Mouse (Mus musculus): Measurements from ENCODE around the gene Tmem190. TPM values are rescaled to one million over a fixed set of nuclear protein-coding genes. Genes with fewer than 3 reads are reported as not detected.

The Tmem190 gene
- polyA plus RNA-seq, 1 experiment from 2014 or later, result not detected

DNA sequence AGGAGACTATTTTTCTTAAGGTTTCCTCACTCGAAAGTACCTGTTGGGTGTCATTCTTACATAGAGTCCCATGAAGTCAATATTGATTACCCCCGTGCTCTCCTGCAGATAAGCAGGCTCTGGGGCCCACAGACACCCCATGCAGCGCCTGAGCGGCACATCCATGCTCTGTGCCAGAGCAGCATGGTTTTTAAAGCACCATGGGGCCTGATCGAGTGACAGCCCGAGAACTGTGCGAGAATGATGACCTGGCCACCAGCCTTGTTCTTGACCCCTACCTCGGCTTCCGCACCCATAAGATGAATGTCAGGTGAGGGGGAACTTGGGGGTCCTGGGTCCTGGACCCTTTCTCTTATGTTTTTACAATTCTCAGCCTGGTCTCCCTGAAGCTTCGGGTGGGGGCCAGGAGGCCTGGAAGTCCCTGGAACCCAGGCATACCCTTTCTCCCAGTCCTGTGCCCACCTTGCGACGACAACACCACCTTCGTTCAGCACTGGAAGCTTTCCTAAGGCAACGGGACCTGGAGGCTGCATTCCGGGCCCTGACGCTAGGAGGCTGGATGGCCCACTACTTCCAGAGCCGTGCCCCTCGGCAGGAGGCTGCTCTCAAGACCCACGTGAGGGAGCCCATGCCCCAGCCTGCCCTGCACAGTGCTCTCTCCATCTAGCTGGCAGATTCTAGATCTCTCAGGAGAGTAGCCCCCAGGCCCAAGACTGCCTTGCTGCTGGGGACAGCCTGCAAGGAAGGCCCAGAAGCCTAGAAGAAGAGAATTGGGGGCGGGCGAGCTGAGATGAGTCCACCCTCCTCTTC is 40.9 kb upstream of the Tmem190 start:
- H3K9ac ChIP-seq (ENCODE audit: low read depth, low read length), result no peak overlapping the region

GRCm38 (mm10) chr7:4742482-4742819 is 40.3 kb upstream of the Tmem190 start:
- H3K9me3 ChIP-seq (ENCODE audit: control insufficient read depth), result no peaks in the 10 kb centered on the region
- WGBS, result 84% methylated on average over 6 of the region's 6 CpGs
- no peak overlapping the region for H3K27ac ChIP-seq (ENCODE audit: low read depth, low read length)
- peaks cover 36% of the 10 kb centered on the region for H3K36me3 ChIP-seq (ENCODE audit: control insufficient read depth, insufficient read depth)
- no peak for ATAC-seq
- H3K9ac ChIP-seq (ENCODE audit: low read depth, low read length), result no peak overlapping the region
- H3K27me3 ChIP-seq (replicated peaks; ENCODE audit: control insufficient read depth, insufficient read depth, low read length), result no peaks in the 10 kb centered on the region
- TF ChIP-seq CTCF (IDR thresholded peaks at IDR 0.05; ENCODE audit: low read depth), result no peak
- H3K4me1 ChIP-seq (replicated peaks; ENCODE audit: control insufficient read depth, insufficient read depth, low read length), result 0 out of 2 replicates have a peak, but pooled peaks cover 7% of the 10 kb centered on the region
- H3K4me2 ChIP-seq (replicated peaks; ENCODE audit: low read depth), result no peak overlapping the region
- H3K4me3 ChIP-seq (ENCODE audit: low read depth, low read length), result no peak overlapping the region

More for the DNA sequence above, 40.9 kb upstream of the Tmem190 start:
- no peaks in the 10 kb centered on the region for H3K9me3 ChIP-seq (ENCODE audit: control insufficient read depth)
- H3K4me2 ChIP-seq (replicated peaks; ENCODE audit: low read depth), result peak overlapping the region; percentile 65
- peaks cover 32% of the 10 kb centered on the region for H3K36me3 ChIP-seq (ENCODE audit: control insufficient read depth, insufficient read depth)
- TF ChIP-seq CTCF (IDR thresholded peaks at IDR 0.05; ENCODE audit: low read depth), result no peak
- WGBS, result 75% methylated on average over 21 of the region's 21 CpGs
- peak overlapping the region; percentile 72; the same call in 1 of the 2 replicates for H3K27ac ChIP-seq (ENCODE audit: low read depth, low read length)
- ATAC-seq, result no peak
- H3K27me3 ChIP-seq (replicated peaks; ENCODE audit: control insufficient read depth, insufficient read depth, low read length), result no peaks in the 10 kb centered on the region
- no peak overlapping the region; the same call in 1 of the 2 replicates for H3K4me3 ChIP-seq (ENCODE audit: low read depth, low read length)
- H3K4me1 ChIP-seq (replicated peaks; ENCODE audit: control insufficient read depth, insufficient read depth, low read length), result 0 out of 2 replicates have a peak, but pooled peaks cover 7% of the 10 kb centered on the region

DNA sequence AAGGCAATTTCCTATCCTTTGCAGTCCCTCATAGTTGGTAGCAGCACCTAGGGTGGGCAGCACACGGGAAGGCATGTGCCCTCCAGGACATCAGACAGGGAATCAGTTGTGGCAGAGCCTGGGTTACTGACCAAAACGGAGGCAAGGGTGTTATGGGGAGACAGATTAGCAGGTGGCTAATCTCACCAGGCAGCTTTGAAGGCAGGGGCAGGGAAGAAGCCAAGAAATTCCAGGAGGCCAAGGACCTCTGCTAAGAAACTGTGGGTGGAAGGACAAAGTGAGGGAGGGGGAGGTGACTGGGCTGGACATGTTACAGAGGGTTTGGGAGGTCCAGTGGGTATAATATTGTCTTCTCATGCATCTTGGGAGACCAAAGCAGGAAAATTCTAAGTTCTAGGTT is 39.4 kb upstream of the Tmem190 start:
- H3K36me3 ChIP-seq (ENCODE audit: control insufficient read depth, insufficient read depth), result peaks cover 36% of the 10 kb centered on the region
- no peak overlapping the region for H3K4me2 ChIP-seq (replicated peaks; ENCODE audit: low read depth)
- no peak for ATAC-seq
- no peak overlapping the region for H3K9ac ChIP-seq (ENCODE audit: low read depth, low read length)
- no peak overlapping the region for H3K4me3 ChIP-seq (ENCODE audit: low read depth, low read length)
- 69% methylated on average over 2 of the region's 2 CpGs for WGBS
- no peaks in the 10 kb centered on the region for H3K27me3 ChIP-seq (replicated peaks; ENCODE audit: control insufficient read depth, insufficient read depth, low read length)
- no peak for TF ChIP-seq CTCF (IDR thresholded peaks at IDR 0.05; ENCODE audit: low read depth)
- H3K4me1 ChIP-seq (replicated peaks; ENCODE audit: control insufficient read depth, insufficient read depth, low read length), result 0 out of 2 replicates have a peak, but pooled peaks cover 7% of the 10 kb centered on the region
- no peak overlapping the region for H3K27ac ChIP-seq (ENCODE audit: low read depth, low read length)
- no peaks in the 10 kb centered on the region for H3K9me3 ChIP-seq (ENCODE audit: control insufficient read depth)

DNA sequence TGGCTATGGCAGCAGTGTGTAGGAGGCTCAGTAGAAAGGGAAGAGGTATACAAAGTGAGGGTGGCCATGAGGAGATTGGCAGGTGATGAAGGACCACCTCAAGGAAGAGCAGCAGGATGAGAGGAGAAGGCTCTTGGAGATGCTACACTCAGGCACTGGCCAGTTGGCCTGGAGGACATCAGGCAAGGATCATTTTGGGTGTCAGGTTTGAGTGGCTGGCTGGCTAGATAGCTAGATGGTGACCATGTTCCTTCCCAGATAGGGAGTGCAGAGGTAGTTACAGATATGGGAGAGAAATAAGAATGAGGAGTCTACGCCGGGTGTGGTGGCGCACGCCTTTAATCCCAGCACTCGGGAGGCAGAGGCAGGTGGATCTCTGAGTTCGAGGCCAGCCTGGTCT is 37.9 kb upstream of the Tmem190 start:
- Histone ChIP-seq H3K4me3 (ENCODE audit: low read depth, low read length) (no peak overlapping the region), H3K36me3 (ENCODE audit: control insufficient read depth, insufficient read depth) (peaks cover 36% of the 10 kb centered on the region), H3K4me2 (replicated peaks; ENCODE audit: low read depth) (no peak overlapping the region), H3K27me3 (replicated peaks; ENCODE audit: control insufficient read depth, insufficient read depth, low read length) (no peaks in the 10 kb centered on the region), H3K4me1 (replicated peaks; ENCODE audit: control insufficient read depth, insufficient read depth, low read length) (0 out of 2 replicates have a peak, but pooled peaks cover 4% of the 10 kb centered on the region), H3K9me3 (ENCODE audit: control insufficient read depth) (no peaks in the 10 kb centered on the region), H3K27ac (ENCODE audit: low read depth, low read length) (no peak overlapping the region), H3K9ac (ENCODE audit: low read depth, low read length) (no peak overlapping the region)
- no peak for TF ChIP-seq CTCF (IDR thresholded peaks at IDR 0.05; ENCODE audit: low read depth)
- no peak for ATAC-seq
- 94% methylated on average over 6 of the region's 6 CpGs for WGBS

DNA sequence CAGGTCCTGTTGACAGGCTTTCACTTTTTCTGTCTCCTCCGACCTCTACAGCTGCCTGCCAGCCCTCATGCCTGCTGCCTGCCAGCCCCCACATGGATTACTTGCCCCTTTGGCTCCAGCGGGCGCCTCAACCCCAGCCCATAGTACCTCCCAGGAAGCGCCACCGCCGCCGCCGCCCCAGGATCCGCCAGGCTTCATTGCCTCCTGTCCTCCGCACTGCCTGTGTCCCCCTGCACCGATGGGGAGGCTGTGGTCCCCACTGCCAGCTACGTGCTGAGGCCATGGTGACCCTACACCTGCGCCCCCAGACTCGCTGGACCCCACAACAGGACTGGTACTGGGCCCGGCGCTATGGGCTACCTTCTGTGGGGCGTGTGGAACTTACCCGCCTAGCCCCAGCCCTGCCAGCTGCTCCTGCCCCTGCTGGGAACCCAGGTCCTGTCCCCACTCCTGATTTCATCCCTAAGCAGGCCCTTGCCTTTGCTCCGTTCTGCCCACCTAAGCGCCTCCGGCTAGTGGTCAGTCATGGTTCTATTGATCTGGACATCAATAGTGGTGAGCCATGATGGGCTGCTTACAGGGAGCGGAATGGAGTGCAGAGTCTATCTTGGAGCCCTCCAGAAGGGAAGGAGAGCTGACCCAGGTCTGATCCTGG is 36.3 kb upstream of the Tmem190 start:
- TF ChIP-seq CTCF (IDR thresholded peaks at IDR 0.05; ENCODE audit: low read depth), result no peak
- WGBS, result 92% methylated on average over 22 of the region's 22 CpGs
- Histone ChIP-seq H3K27ac (ENCODE audit: low read depth, low read length) (no peak overlapping the region), H3K4me3 (ENCODE audit: low read depth, low read length) (no peak overlapping the region), H3K27me3 (replicated peaks; ENCODE audit: control insufficient read depth, insufficient read depth, low read length) (no peaks in the 10 kb centered on the region), H3K4me1 (replicated peaks; ENCODE audit: control insufficient read depth, insufficient read depth, low read length) (no peaks in the 10 kb centered on the region), H3K9me3 (ENCODE audit: control insufficient read depth) (no peaks in the 10 kb centered on the region), H3K36me3 (ENCODE audit: control insufficient read depth, insufficient read depth) (peaks cover 36% of the 10 kb centered on the region), H3K9ac (ENCODE audit: low read depth, low read length) (no peak overlapping the region), H3K4me2 (replicated peaks; ENCODE audit: low read depth) (no peak overlapping the region)
- no peak for ATAC-seq

DNA sequence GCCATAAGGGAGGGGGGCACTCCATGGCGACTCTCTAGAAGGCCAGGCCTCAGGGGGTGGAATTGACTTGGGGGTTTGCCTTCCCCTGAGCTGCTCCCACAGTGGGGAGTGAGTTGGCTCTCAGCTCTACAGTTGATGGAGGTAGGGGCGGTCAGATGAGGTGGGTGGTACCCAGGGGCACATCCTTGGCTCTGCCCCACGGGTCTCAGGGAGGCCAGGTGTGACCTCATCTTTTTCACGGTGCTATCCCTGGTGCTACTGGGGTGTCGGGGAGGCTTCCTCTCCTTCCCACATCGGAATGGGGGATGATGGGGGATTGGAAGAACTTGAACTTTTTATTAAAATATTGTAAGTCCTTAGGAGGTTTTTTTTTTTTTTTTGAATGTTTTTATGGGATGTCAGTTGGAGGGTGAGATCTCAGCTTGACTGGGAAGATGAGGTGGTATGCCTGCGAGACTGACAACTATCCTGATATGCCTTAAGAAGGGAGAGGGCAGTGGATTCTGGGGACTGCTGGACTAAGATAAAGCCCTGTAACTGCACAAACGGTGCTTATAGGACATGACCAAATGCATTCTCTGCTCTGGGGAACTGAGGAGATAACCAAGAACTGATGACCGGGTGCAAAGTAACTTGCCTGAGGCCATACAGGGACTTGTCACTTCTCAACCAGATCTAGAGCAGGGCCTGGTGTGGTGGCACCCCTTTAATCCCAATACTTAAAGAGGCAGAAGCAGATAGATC is 35.4 kb upstream of the Tmem190 start:
- Histone ChIP-seq H3K4me1 (replicated peaks; ENCODE audit: control insufficient read depth, insufficient read depth, low read length) (no peaks in the 10 kb centered on the region), H3K27me3 (replicated peaks; ENCODE audit: control insufficient read depth, insufficient read depth, low read length) (no peaks in the 10 kb centered on the region), H3K4me2 (replicated peaks; ENCODE audit: low read depth) (no peak overlapping the region), H3K27ac (ENCODE audit: low read depth, low read length) (no peak overlapping the region), H3K4me3 (ENCODE audit: low read depth, low read length) (no peak overlapping the region), H3K9me3 (ENCODE audit: control insufficient read depth) (no peaks in the 10 kb centered on the region), H3K36me3 (ENCODE audit: control insufficient read depth, insufficient read depth) (peaks cover 36% of the 10 kb centered on the region), H3K9ac (ENCODE audit: low read depth, low read length) (no peak overlapping the region)
- no peak for TF ChIP-seq CTCF (IDR thresholded peaks at IDR 0.05; ENCODE audit: low read depth)
- ATAC-seq, result no peak
- WGBS, result 74% methylated on average over 9 of the region's 9 CpGs
